Mouse (Mus musculus) liver, embryonic 16.5 days (tissue): Measurements from ENCODE around the gene Acad10. TPM values are rescaled to one million over a fixed set of nuclear protein-coding genes. Genes with fewer than 3 reads are reported as not detected.

Experiments
- ATAC-seq: fragments of 200-750 bp; cut with Nextera tagmentation; 2 replicates; pipeline ENCODE4 v1.8.0; 2017; ENCODE audit warnings: low read depth, mild to moderate bottlenecking, moderate number of reproducible peaks, moderate library complexity
- H3K27ac ChIP-seq: fragments of 300-500 bp; sonication (generic); 2 replicates; pipeline ENCODE4 v1.5.1; 2014; ENCODE audit warnings: mild to moderate bottlenecking, low read length
- H3K27me3 ChIP-seq: fragments of 300-500 bp; sonication (generic); 2 replicates; pipeline ENCODE4 v1.6.1; 2014; ENCODE audit warnings: low read depth, low read length, mixed read lengths; ENCODE audit not compliant: control insufficient read depth, insufficient read depth
- H3K36me3 ChIP-seq: fragments of 300-500 bp; sonication (generic); 2 replicates; pipeline ENCODE4 v1.6.1; 2014; ENCODE audit warnings: mild to moderate bottlenecking; ENCODE audit not compliant: control insufficient read depth, insufficient read depth
- H3K4me1 ChIP-seq: fragments of 300-500 bp; sonication (generic); 2 replicates; pipeline ENCODE4 v1.6.1; 2014; ENCODE audit warnings: low read depth, low read length, mixed read lengths; ENCODE audit not compliant: control insufficient read depth
- H3K4me2 ChIP-seq: fragments of 300-500 bp; sonication (generic); 2 replicates; pipeline ENCODE4 v1.6.1; 2014; ENCODE audit warnings: low read depth, low read length, mixed read lengths
- H3K4me3 ChIP-seq: fragments of 300-500 bp; sonication (generic); 2 replicates; pipeline ENCODE4 v1.5.1; 2014; ENCODE audit warnings: low read depth, mild to moderate bottlenecking, low read length
- H3K9ac ChIP-seq: fragments of 300-500 bp; sonication (generic); 2 replicates; pipeline ENCODE4 v1.6.1; 2014; ENCODE audit warnings: low read depth, low read length
- H3K9me3 ChIP-seq: fragments of 300-500 bp; sonication (generic); replicated peaks from 2 replicates; pipeline ENCODE4 v1.6.1; 2016; ENCODE audit warnings: low read length; ENCODE audit not compliant: control insufficient read depth
- WGBS: fragments of 180-500 bp; shearing (Covaris S2); extraction: QIAGEN DNeasy Blood & Tissue Kit; methylation state at CpG from one replicate; pipeline ENCODE4 v1.1.7; 2014; ENCODE audit not compliant: insufficient replicate concordance; 5-methylcytosine and 5-hydroxymethylcytosine counted together
- polyA plus RNA-seq: library from polyadenylated mRNA; unstranded; fragments of >200 nt; fragmentation: Nextera tagmentation; extraction: Ambion mirVana; gene quantifications from 2 replicates; pipeline ENCODE4 v1.2.1, GENCODE M21; 2015

The Acad10 gene
- 3.9 and 5.5 TPM in 2 replicates for polyA plus RNA-seq

- under 1% methylated on average over 85 of the region's 85 CpGs for WGBS
- H3K4me2 ChIP-seq, result peak within 1 kb of the TSS; percentile 97
- H3K4me1 ChIP-seq, result peaks cover 16% of the 10 kb centered on the region
- H3K4me3 ChIP-seq, result peak within 1 kb of the TSS; percentile 98
- H3K27ac ChIP-seq, result peak within 1 kb of the TSS; percentile 84
- peak; percentile 88 for ATAC-seq
- H3K27me3 ChIP-seq, result no peaks in the 10 kb centered on the region
- no peaks in the 10 kb centered on the region for H3K9me3 ChIP-seq
- H3K9ac ChIP-seq, result peak within 1 kb of the TSS; percentile 99
- H3K36me3 ChIP-seq, result peaks cover 18% of the 10 kb centered on the region
These were observed at the start of gene Acad10, which contains the start of gene Brap for GRCm38 (mm10) chr5:121660059-121660896. Gene Acad10 (minus strand): TSS chr5:121660514. Gene Brap (plus strand): TSS chr5:121660563.

GRCm38 (mm10) chr5:121704512-121705248 is 44.4 kb upstream of the Acad10 start:
- Histone ChIP-seq H3K9ac (peak overlapping the region; percentile 5; the same call in 1 of the 2 replicates), H3K4me2 (peak overlapping the region; percentile 53), H3K9me3 (no peaks in the 10 kb centered on the region), H3K4me1 (peaks cover 38% of the 10 kb centered on the region), H3K4me3 (no peak overlapping the region; the same call in 1 of the 2 replicates), H3K27me3 (no peaks in the 10 kb centered on the region), H3K36me3 (no peaks in the 10 kb centered on the region), H3K27ac (no peak overlapping the region)
- no peak for ATAC-seq
- WGBS, result 14% methylated on average over 20 of the region's 20 CpGs

- H3K9ac ChIP-seq, result no peak overlapping the region
- H3K9me3 ChIP-seq, result no peaks in the 10 kb centered on the region
- H3K4me1 ChIP-seq, result peaks cover 38% of the 10 kb centered on the region
- 52% methylated on average over 1 of the region's 1 CpGs for WGBS
- no peaks in the 10 kb centered on the region for H3K27me3 ChIP-seq
- H3K36me3 ChIP-seq, result no peaks in the 10 kb centered on the region
- ATAC-seq, result no peak
- H3K4me2 ChIP-seq, result no peak overlapping the region
- no peak overlapping the region for H3K4me3 ChIP-seq
- H3K27ac ChIP-seq, result no peak overlapping the region
These were observed 43.0 kb upstream of the Acad10 start for GRCm38 (mm10) chr5:121703341-121703740.

- peak overlapping the region; percentile 62 for H3K9ac ChIP-seq
- ATAC-seq, result peak; percentile 89
- peak overlapping the region; percentile 33 for H3K4me3 ChIP-seq
- peak overlapping the region; percentile 97 for H3K27ac ChIP-seq
- H3K4me1 ChIP-seq, result peaks cover 38% of the 10 kb centered on the region
- H3K27me3 ChIP-seq, result no peaks in the 10 kb centered on the region
- no peaks in the 10 kb centered on the region for H3K9me3 ChIP-seq
- H3K4me2 ChIP-seq, result peak overlapping the region; percentile 68
- no peaks in the 10 kb centered on the region for H3K36me3 ChIP-seq
- WGBS, result 21% methylated on average over 8 of the region's 8 CpGs
These were observed 40.9 kb upstream of the Acad10 start for GRCm38 (mm10) chr5:121701111-121701769.

GRCm38 (mm10) chr5:121700496-121700895 is 40.2 kb upstream of the Acad10 start:
- no peak overlapping the region for H3K4me3 ChIP-seq
- H3K4me2 ChIP-seq, result no peak overlapping the region
- no peak for ATAC-seq
- no peaks in the 10 kb centered on the region for H3K36me3 ChIP-seq
- WGBS, result 49% methylated on average over 11 of the region's 11 CpGs
- H3K27me3 ChIP-seq, result no peaks in the 10 kb centered on the region
- H3K9ac ChIP-seq, result peak overlapping the region; percentile 41
- peak overlapping the region; percentile 91 for H3K27ac ChIP-seq
- no peaks in the 10 kb centered on the region for H3K9me3 ChIP-seq
- peaks cover 38% of the 10 kb centered on the region for H3K4me1 ChIP-seq

GRCm38 (mm10) chr5:121699891-121700290 is 39.6 kb upstream of the Acad10 start:
- Histone ChIP-seq H3K27me3 (no peaks in the 10 kb centered on the region), H3K4me2 (no peak overlapping the region), H3K27ac (peak overlapping the region; percentile 91), H3K4me3 (no peak overlapping the region), H3K4me1 (peaks cover 34% of the 10 kb centered on the region), H3K9me3 (no peaks in the 10 kb centered on the region), H3K36me3 (no peaks in the 10 kb centered on the region), H3K9ac (peak overlapping the region; percentile 41; the same call in 1 of the 2 replicates)
- ATAC-seq, result peak; percentile 68
- WGBS, result 47% methylated on average over 5 of the region's 5 CpGs

GRCm38 (mm10) chr5:121696761-121697160 is 36.4 kb upstream of the Acad10 start:
- 73% methylated on average over 6 of the region's 6 CpGs for WGBS
- Histone ChIP-seq H3K4me1 (peaks cover 18% of the 10 kb centered on the region), H3K36me3 (no peaks in the 10 kb centered on the region), H3K4me2 (no peak overlapping the region), H3K27me3 (no peaks in the 10 kb centered on the region), H3K27ac (no peak overlapping the region), H3K9me3 (no peaks in the 10 kb centered on the region), H3K4me3 (no peak overlapping the region), H3K9ac (no peak overlapping the region)
- no peak for ATAC-seq

GRCm38 (mm10) chr5:121692897-121693296 is 32.6 kb upstream of the Acad10 start:
- 78% methylated on average over 4 of the region's 4 CpGs for WGBS
- no peak overlapping the region for H3K4me3 ChIP-seq
- H3K4me2 ChIP-seq, result no peak overlapping the region
- no peak overlapping the region for H3K27ac ChIP-seq
- H3K9ac ChIP-seq, result no peak overlapping the region
- ATAC-seq, result no peak
- no peaks in the 10 kb centered on the region for H3K27me3 ChIP-seq
- H3K36me3 ChIP-seq, result no peaks in the 10 kb centered on the region
- H3K9me3 ChIP-seq, result no peaks in the 10 kb centered on the region
- H3K4me1 ChIP-seq, result no peaks in the 10 kb centered on the region
